19 mouse cellular contexts compared by ENCODE assay signal in the genomic region with DNA sequence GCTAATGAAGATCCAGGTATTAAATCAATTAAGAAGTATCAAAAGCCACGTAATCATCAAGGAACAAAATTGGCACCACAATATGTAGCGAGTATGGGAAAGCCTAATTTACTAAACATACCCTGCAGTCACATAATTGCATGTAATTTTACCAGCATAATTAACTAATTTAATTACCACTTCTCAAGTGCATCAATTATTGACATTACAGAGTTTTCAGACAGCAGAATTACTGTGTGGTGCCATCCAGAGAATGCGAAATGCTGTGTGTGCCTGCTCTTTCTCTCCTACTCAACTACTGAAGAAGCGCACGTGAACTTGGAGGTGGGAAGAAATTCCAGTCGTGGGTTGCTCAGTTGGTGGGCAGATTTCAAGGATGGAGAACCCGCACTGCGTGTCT.
"Had no signal": no experiment of that assay in that cellular context is flagged by ENCODE, and none has a peak within 500 bp of the region (broad histone marks: within the 10 kb centered on the region; RNA-seq: fewer than 3 reads in every experiment).

No protein-coding gene starts in this region.

- H3K9ac ChIP-seq: lung, embryonic 14.5 days; midbrain, embryonic 12.5 days; neural tube, embryonic 13.5 days; neural tube, embryonic 15.5 days had no signal

- DNase-seq: lung, adult 18-20 months; lung, embryonic 14.5 days; lung, postnatal 10 days; lung, postnatal 4 days; midbrain, embryonic 14.5 days; retina, postnatal 1 day; right cerebral cortex, adult 18-20 months; right cerebral cortex, postnatal 25 days; right cerebral cortex, postnatal 4 days; spleen, adult 18-20 months; thymus, adult 18-20 months; thymus, postnatal 14 days; thymus, postnatal 36 days had no signal

- H3K4me2 ChIP-seq: lung, embryonic 14.5 days; midbrain, embryonic 12.5 days; neural tube, embryonic 13.5 days; neural tube, embryonic 15.5 days had no signal

- H3K4me3 ChIP-seq: midbrain, embryonic 10.5 days; midbrain, embryonic 12.5 days; myocyte; neural tube, embryonic 13.5 days; neural tube, embryonic 15.5 days had no signal

- H3K27ac ChIP-seq: midbrain, embryonic 10.5 days; midbrain, embryonic 12.5 days; neural tube, embryonic 13.5 days; neural tube, embryonic 15.5 days had no signal

- ATAC-seq: midbrain, embryonic 16.5 days had no signal

- H3K27me3 ChIP-seq: midbrain, embryonic 12.5 days; neural tube, embryonic 13.5 days; neural tube, embryonic 15.5 days had no signal

- H3K4me1 ChIP-seq: midbrain, embryonic 10.5 days; midbrain, embryonic 12.5 days; neural tube, embryonic 15.5 days had no signal

- H3K36me3 ChIP-seq: midbrain, embryonic 10.5 days; midbrain, embryonic 12.5 days; neural tube, embryonic 13.5 days; neural tube, embryonic 15.5 days had no signal

- H3K9me3 ChIP-seq: midbrain, embryonic 10.5 days; midbrain, embryonic 12.5 days; neural tube, embryonic 13.5 days; neural tube, embryonic 15.5 days had no signal
